Mouse (Mus musculus): ENCODE measurements around the gene Oxsr1. TPM values are rescaled to one million over a fixed set of nuclear protein-coding genes. Genes with fewer than 3 reads are reported as not detected.

Oxsr1 gene
- total and polyA plus RNA-seq, 2 experiments: 8.6 to 15.6 TPM

DNA sequence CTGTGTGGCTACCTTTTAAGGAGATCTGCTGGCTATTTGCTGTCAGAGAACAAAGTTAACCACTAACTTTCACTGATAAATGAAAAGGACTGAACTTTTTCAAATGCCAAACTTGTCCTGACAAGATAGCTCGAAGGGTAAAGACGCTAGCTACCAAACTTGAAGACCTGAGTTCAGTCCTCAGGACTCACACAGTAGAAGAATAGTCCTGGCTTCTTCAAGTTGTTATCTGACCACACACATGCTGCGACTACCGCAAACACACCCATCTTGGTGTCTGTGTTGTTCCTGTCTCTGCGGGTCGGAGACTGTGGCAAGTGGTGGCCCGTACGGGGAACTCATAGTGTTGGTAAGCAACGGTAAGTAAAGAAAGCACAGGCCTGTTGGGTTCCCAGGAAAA lies 118.6 kb downstream of the Oxsr1 start:
- Histone ChIP-seq H3K4me1 (ENCODE audit: control insufficient read depth, insufficient read depth, low read length) (peaks cover 5% of the 10 kb centered on the region; the same call in 1 of the 2 replicates), H3K36me3 (ENCODE audit: control insufficient read depth, insufficient read depth, low read length) (no peaks in the 10 kb centered on the region), H3K27ac (replicated peaks; ENCODE audit: insufficient read depth, low read depth, low read length) (no peak overlapping the region), H3K4me3 (ENCODE audit: insufficient read depth, low read depth, low read length) (no peak overlapping the region), H3K9ac (ENCODE audit: low read depth, low read length) (no peak overlapping the region), H3K27me3 (ENCODE audit: control insufficient read depth, insufficient read depth, low read length) (no peaks in the 10 kb centered on the region), H3K79me2 (ENCODE audit: control insufficient read depth, insufficient read depth, low read length) (no peaks in the 10 kb centered on the region)
- 97% methylated on average over 9 of the region's 9 CpGs for WGBS
- no peak for DNase-seq (ENCODE audit: extremely low read depth, low read depth, low spot score)
- TF ChIP-seq CTCF (IDR thresholded peaks at IDR 0.05; ENCODE audit: low read depth, low read length): no peak

- Histone ChIP-seq H3K27ac (replicated peaks; ENCODE audit: insufficient read depth, low read depth, low read length) (no peak overlapping the region), H3K4me1 (ENCODE audit: control insufficient read depth, insufficient read depth, low read length) (peaks cover 6% of the 10 kb centered on the region; the same call in 1 of the 2 replicates), H3K9ac (ENCODE audit: low read depth, low read length) (no peak overlapping the region), H3K79me2 (ENCODE audit: control insufficient read depth, insufficient read depth, low read length) (no peaks in the 10 kb centered on the region), H3K36me3 (ENCODE audit: control insufficient read depth, insufficient read depth, low read length) (no peaks in the 10 kb centered on the region), H3K4me3 (ENCODE audit: insufficient read depth, low read depth, low read length) (no peak overlapping the region), H3K27me3 (ENCODE audit: control insufficient read depth, insufficient read depth, low read length) (no peaks in the 10 kb centered on the region)
- DNase-seq (ENCODE audit: extremely low read depth, low read depth, low spot score): no peak
- 77% methylated on average over 5 of the region's 5 CpGs for WGBS
- TF ChIP-seq POLR2A (IDR thresholded peaks at IDR 0.05; ENCODE audit: extremely low read depth, insufficient read depth, low read length) (no peak), CTCF (IDR thresholded peaks at IDR 0.05; ENCODE audit: low read depth, low read length) (no peak)
These were observed 120.6 kb downstream of the Oxsr1 start for GRCm38 (mm10) chr9:119201653-119202052.

GRCm38 (mm10) chr9:119199151-119199861 lies 122.9 kb downstream of the Oxsr1 start:
- peak; percentile 67 for DNase-seq (ENCODE audit: extremely low read depth, low read depth, low spot score)
- 35% methylated on average over 10 of the region's 10 CpGs for WGBS
- Histone ChIP-seq H3K27me3 (ENCODE audit: control insufficient read depth, insufficient read depth, low read length) (no peaks in the 10 kb centered on the region), H3K4me3 (ENCODE audit: insufficient read depth, low read depth, low read length) (no peak overlapping the region), H3K27ac (replicated peaks; ENCODE audit: insufficient read depth, low read depth, low read length) (no peak overlapping the region), H3K36me3 (ENCODE audit: control insufficient read depth, insufficient read depth, low read length) (no peaks in the 10 kb centered on the region), H3K4me1 (ENCODE audit: control insufficient read depth, insufficient read depth, low read length) (peaks cover 6% of the 10 kb centered on the region; the same call in 1 of the 2 replicates), H3K9ac (ENCODE audit: low read depth, low read length) (no peak overlapping the region), H3K79me2 (ENCODE audit: control insufficient read depth, insufficient read depth, low read length) (no peaks in the 10 kb centered on the region)
- TF ChIP-seq CTCF (IDR thresholded peaks at IDR 0.05; ENCODE audit: low read depth, low read length) (no peak), POLR2A (IDR thresholded peaks at IDR 0.05; ENCODE audit: extremely low read depth, insufficient read depth, low read length) (no peak)

GRCm38 (mm10) chr9:119192202-119192990 lies 129.8 kb downstream of the Oxsr1 start:
- no peak overlapping the region for H3K27ac ChIP-seq (replicated peaks; ENCODE audit: insufficient read depth, low read depth, low read length)
- 19% methylated on average over 11 of the region's 11 CpGs for WGBS

More at GRCm38 (mm10) chr9:119192202-119192990, 129.8 kb downstream of the Oxsr1 start:
- DNase-seq (ENCODE audit: extremely low read depth, low read depth, low spot score): peak; percentile 75
- Histone ChIP-seq H3K4me3 (ENCODE audit: insufficient read depth, low read depth, low read length) (no peak overlapping the region), H3K27me3 (ENCODE audit: control insufficient read depth, insufficient read depth, low read length) (no peaks in the 10 kb centered on the region), H3K36me3 (ENCODE audit: control insufficient read depth, insufficient read depth, low read length) (no peaks in the 10 kb centered on the region), H3K9ac (ENCODE audit: low read depth, low read length) (no peak overlapping the region), H3K4me1 (ENCODE audit: control insufficient read depth, insufficient read depth, low read length) (no peaks in the 10 kb centered on the region), H3K79me2 (ENCODE audit: control insufficient read depth, insufficient read depth, low read length) (no peaks in the 10 kb centered on the region)
- TF ChIP-seq POLR2A (IDR thresholded peaks at IDR 0.05; ENCODE audit: extremely low read depth, insufficient read depth, low read length) (no peak), CTCF (IDR thresholded peaks at IDR 0.05; ENCODE audit: low read depth, low read length) (peak; percentile 97)

Other genes starting within 250 kb of the Oxsr1 start
- 0.37 and 0.40 TPM in 2 replicates for gene Plcd1, start 228.9 kb downstream of the Oxsr1 start, total RNA-seq (2014; rRNA removed)
- gene Plcd1, start 228.9 kb downstream of the Oxsr1 start, polyA plus RNA-seq (2012; rRNA removed): 0.45 and 0.93 TPM in 2 replicates
- 0.27 and 0.74 TPM in 2 replicates for gene Dlec1, start 219.9 kb downstream of the Oxsr1 start, total RNA-seq (2014; rRNA removed)
- 0.31 and 0.32 TPM in 2 replicates for gene Dlec1, start 219.9 kb downstream of the Oxsr1 start, polyA plus RNA-seq (2012; rRNA removed)
- 755 and 780 TPM in 2 replicates for gene Acaa1b, start 165.3 kb downstream of the Oxsr1 start, total RNA-seq (2014; rRNA removed)
- gene Acaa1b, start 165.3 kb downstream of the Oxsr1 start, polyA plus RNA-seq (2012; rRNA removed): 1,396 and 1,582 TPM in 2 replicates
- gene Gm47289, start 163.3 kb downstream of the Oxsr1 start, total RNA-seq (2014; rRNA removed): 0.07 TPM in 1 of 2 replicates, not detected in the other
- not detected in 2 replicates for gene Gm47289, start 163.3 kb downstream of the Oxsr1 start, polyA plus RNA-seq (2012; rRNA removed)
- 0.07 TPM in 1 of 2 replicates, not detected in the other for gene Slc22a13, start 113.3 kb downstream of the Oxsr1 start, total RNA-seq (2014; rRNA removed)
- 0.06 TPM in 1 of 2 replicates, not detected in the other for gene Slc22a13, start 113.3 kb downstream of the Oxsr1 start, polyA plus RNA-seq (2012; rRNA removed)
- gene Acaa1a, start 17.2 kb upstream of the Oxsr1 start, total RNA-seq (2014; rRNA removed): 155 and 170 TPM in 2 replicates
- 280 and 328 TPM in 2 replicates for gene Acaa1a, start 17.2 kb upstream of the Oxsr1 start, polyA plus RNA-seq (2012; rRNA removed)
- gene Myd88, start 19.0 kb upstream of the Oxsr1 start, total RNA-seq (2014; rRNA removed): 4.8 and 6.3 TPM in 2 replicates
- gene Myd88, start 19.0 kb upstream of the Oxsr1 start, polyA plus RNA-seq (2012; rRNA removed): 9.8 and 11.3 TPM in 2 replicates
- 204 and 276 TPM in 2 replicates for gene Xylb, start 35.0 kb upstream of the Oxsr1 start, total RNA-seq (2014; rRNA removed)
- gene Xylb, start 35.0 kb upstream of the Oxsr1 start, polyA plus RNA-seq (2012; rRNA removed): 154 and 166 TPM in 2 replicates
- not detected in 2 replicates for gene Slc22a14, start 43.1 kb upstream of the Oxsr1 start, total RNA-seq (2014; rRNA removed)
- not detected in 2 replicates for gene Slc22a14, start 43.1 kb upstream of the Oxsr1 start, polyA plus RNA-seq (2012; rRNA removed)
- gene Acvr2b, start 79.7 kb upstream of the Oxsr1 start, total RNA-seq (2014; rRNA removed): 3.7 and 4.2 TPM in 2 replicates
- gene Acvr2b, start 79.7 kb upstream of the Oxsr1 start, polyA plus RNA-seq (2012; rRNA removed): 2.8 and 4.8 TPM in 2 replicates
- 0.92 and 1.1 TPM in 2 replicates for gene Exog, start 122.5 kb upstream of the Oxsr1 start, total RNA-seq (2014; rRNA removed)
- gene Exog, start 122.5 kb upstream of the Oxsr1 start, polyA plus RNA-seq (2012; rRNA removed): 0.85 and 1.1 TPM in 2 replicates